15 mouse cellular contexts compared by ENCODE assay signal in genomic region chr3:157105580-157106264, GRCm38 (mm10).
A peak's percentile ranks its signal among the peaks of the same experiment; 100 is the strongest.
DNase-seq lines count a peak whose midpoint lies in the region; ATAC-seq and TF ChIP-seq lines count a peak whose summit lies in the region.
"Had no signal": no experiment of that assay in that cellular context is flagged by ENCODE, and none has a peak within 500 bp of the region (broad histone marks: within the 10 kb centered on the region; RNA-seq: fewer than 3 reads in every experiment).

No protein-coding gene starts in this region.

- H3K9me3 ChIP-seq in heart, embryonic 16.5 days (replicated peaks; ENCODE audit: control insufficient read depth, low read length): no peaks in the 10 kb centered on the region
- H3K9me3 ChIP-seq in heart, embryonic 10.5 days: no peaks in the 10 kb centered on the region
- no peaks in the 10 kb centered on the region for H3K9me3 ChIP-seq in kidney, postnatal 0 days (replicated peaks; ENCODE audit: low read length)
- H3K9me3 ChIP-seq: heart, embryonic 15.5 days; liver, embryonic 13.5 days; midbrain, embryonic 12.5 days had no signal

- no peaks in the 10 kb centered on the region for H3K27me3 ChIP-seq in heart, embryonic 16.5 days (ENCODE audit: control insufficient read depth, insufficient read depth, low read length)
- H3K27me3 ChIP-seq in heart, embryonic 10.5 days (ENCODE audit: insufficient read depth, poor library complexity, severe bottlenecking): no peaks in the 10 kb centered on the region
- H3K27me3 ChIP-seq in kidney, postnatal 0 days (ENCODE audit: insufficient read depth, low read length): no peaks in the 10 kb centered on the region
- H3K27me3 ChIP-seq: heart, embryonic 15.5 days; liver, embryonic 13.5 days; midbrain, embryonic 12.5 days had no signal

- no peak overlapping the region for H3K4me2 ChIP-seq in heart, embryonic 16.5 days (ENCODE audit: low read depth, low read length)
- no peak overlapping the region for H3K4me2 ChIP-seq in kidney, postnatal 0 days (ENCODE audit: low read length)
- H3K4me2 ChIP-seq: heart, embryonic 15.5 days; liver, embryonic 13.5 days; midbrain, embryonic 12.5 days had no signal

- H3K27ac ChIP-seq in heart, embryonic 16.5 days (ENCODE audit: low read length): no peak overlapping the region
- H3K27ac ChIP-seq in heart, embryonic 10.5 days: no peak overlapping the region
- no peak overlapping the region for H3K27ac ChIP-seq in kidney, postnatal 0 days
- H3K27ac ChIP-seq: gastrocnemius, adult 2 months; heart, embryonic 15.5 days; left cerebral cortex, adult 2 months; liver, embryonic 13.5 days; midbrain, embryonic 12.5 days had no signal

- WGBS in heart, embryonic 16.5 days: 56% methylated on average over 6 of the region's 6 CpGs
- 59% methylated on average over 6 of the region's 6 CpGs for WGBS in heart, embryonic 10.5 days
- WGBS in kidney, postnatal 0 days: 25% methylated on average over 6 of the region's 6 CpGs

- H3K36me3 ChIP-seq in heart, embryonic 16.5 days (ENCODE audit: control insufficient read depth, insufficient read depth): no peaks in the 10 kb centered on the region
- no peaks in the 10 kb centered on the region; the same call in 1 of the 2 replicates for H3K36me3 ChIP-seq in heart, embryonic 10.5 days
- no peaks in the 10 kb centered on the region for H3K36me3 ChIP-seq in kidney, postnatal 0 days (ENCODE audit: insufficient read depth, low read length)
- H3K36me3 ChIP-seq: heart, embryonic 15.5 days; liver, embryonic 13.5 days; midbrain, embryonic 12.5 days had no signal

- TF ChIP-seq CTCF in kidney, postnatal 0 days (IDR thresholded peaks at IDR 0.05; ENCODE audit: low read depth): no peak

- no peaks in the 10 kb centered on the region for H3K4me1 ChIP-seq in heart, embryonic 16.5 days (ENCODE audit: control insufficient read depth, insufficient read depth, low read length)
- 0 out of 2 replicates have a peak, but pooled peaks cover 3% of the 10 kb centered on the region for H3K4me1 ChIP-seq in heart, embryonic 10.5 days
- no peaks in the 10 kb centered on the region for H3K4me1 ChIP-seq in kidney, postnatal 0 days (replicated peaks; ENCODE audit: insufficient read depth, low read length)
- H3K4me1 ChIP-seq: heart, embryonic 15.5 days; liver, embryonic 13.5 days; midbrain, embryonic 12.5 days had no signal

- no peak for DNase-seq in heart, embryonic 10.5 days (ENCODE audit: low spot score)
- peak; percentile 86 for DNase-seq in kidney, postnatal 0 days (ENCODE audit: low spot score)
- DNase-seq in kidney, postnatal 25 days: no peak
- DNase-seq in embryo, embryonic 10.5 days (ENCODE audit: low spot score): peak; percentile 67
- DNase-seq in forelimb bud, embryonic 11.5 days (ENCODE audit: low read depth, low spot score): peak; percentile 75
- no peak for DNase-seq in testis, postnatal 14 days (ENCODE audit: low spot score)
- DNase-seq in gastrocnemius, postnatal 25 days: no peak
- DNase-seq: adrenal gland, postnatal 36 days; B cell, adult 2 months; gastrocnemius, adult 2 months; liver, embryonic 13.5 days had no signal

- H3K9ac ChIP-seq in heart, embryonic 16.5 days (ENCODE audit: low read length): no peak overlapping the region
- no peak overlapping the region for H3K9ac ChIP-seq in kidney, postnatal 0 days (ENCODE audit: low read depth, low read length)
- H3K9ac ChIP-seq: heart, embryonic 15.5 days; liver, embryonic 13.5 days; midbrain, embryonic 12.5 days had no signal

- no peak overlapping the region for H3K4me3 ChIP-seq in heart, embryonic 16.5 days (ENCODE audit: low read length)
- no peak overlapping the region for H3K4me3 ChIP-seq in heart, embryonic 10.5 days
- H3K4me3 ChIP-seq in kidney, postnatal 0 days (replicated peaks; ENCODE audit: low read depth, low read length): no peak overlapping the region
- H3K4me3 ChIP-seq: gastrocnemius, adult 2 months; heart, embryonic 15.5 days; left cerebral cortex, adult 2 months; liver, embryonic 13.5 days; midbrain, embryonic 12.5 days had no signal

- peak; percentile 49; the same call in 1 of the 2 replicates for ATAC-seq in heart, embryonic 16.5 days (replicated peaks; ENCODE audit: extremely low read depth, insufficient read depth, low FRiP score)
- no peak for ATAC-seq in kidney, postnatal 0 days (replicated peaks; ENCODE audit: low FRiP score, low read depth)

Comparison
In these comparisons a context has a peak if more than half of its experiments do, and no peak if none do; other contexts are left out.
1. DNase-seq: peak in kidney, postnatal 0 days (single experiment), embryo, embryonic 10.5 days (single experiment) and forelimb bud, embryonic 11.5 days (single experiment); none in heart, embryonic 10.5 days (single experiment), kidney, postnatal 25 days (0 of 2), testis, postnatal 14 days (single experiment) and gastrocnemius, postnatal 25 days (single experiment).